19 mouse cellular contexts compared by ENCODE assay signal in the genomic region with DNA sequence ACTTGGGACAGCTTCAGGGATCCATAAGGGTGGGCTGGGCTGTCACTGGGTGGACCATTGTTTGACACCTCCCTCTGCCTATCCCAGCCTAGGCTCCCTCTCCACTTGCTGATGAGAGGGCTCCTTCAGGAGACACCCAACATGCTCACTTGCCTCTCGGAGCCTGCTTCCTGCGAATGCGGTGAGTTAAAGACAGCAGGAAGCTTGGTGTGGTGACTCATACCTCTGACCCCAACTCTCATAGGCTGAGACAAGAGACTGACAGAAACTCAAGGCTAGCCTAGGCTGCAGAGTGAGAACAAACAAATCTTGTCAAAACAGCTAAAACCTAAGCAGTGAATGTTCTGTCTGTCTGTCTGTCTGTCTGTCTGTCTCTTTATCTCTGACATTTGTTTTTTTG. TPM values are rescaled to one million over a fixed set of nuclear protein-coding genes. Genes with fewer than 3 reads are reported as not detected.
DNase-seq lines count a peak whose midpoint lies in the region; ATAC-seq and TF ChIP-seq lines count a peak whose summit lies in the region.
"Had no signal": no experiment of that assay in that cellular context is flagged by ENCODE, and none has a peak within 500 bp of the region (broad histone marks: within the 10 kb centered on the region; RNA-seq: fewer than 3 reads in every experiment).

No protein-coding gene starts in this region.

- H3K9ac ChIP-seq in MEL (ENCODE audit: control insufficient read depth, low read depth, low read length, poor library complexity, severe bottlenecking), result no peak overlapping the region
- H3K9ac ChIP-seq in heart, adult 2 months (ENCODE audit: low read depth, low read length), result no peak overlapping the region
- H3K9ac ChIP-seq: heart, embryonic 13.5 days; hindbrain, embryonic 12.5 days; liver, embryonic 15.5 days; midbrain, embryonic 12.5 days; neural tube, embryonic 12.5 days had no signal

- 34% methylated on average over 3 of the region's 3 CpGs for WGBS in heart, adult 2 months

- DNase-seq in 416B (ENCODE audit: low read depth) (peak; percentile 98), MEL (ENCODE audit: low read depth, low spot score) (peak; percentile 50), MN1 (ENCODE audit: low spot score) (no peak)
- peak; percentile 35 for DNase-seq in c-Kit-positive CD71-negative TER-119-negative erythroid progenitor cells, embryonic 14.5 days (ENCODE audit: low read depth)
- DNase-seq in cerebellum, adult 11 months, result no peak
- no peak for DNase-seq in heart, adult 2 months
- no peak for DNase-seq in left cerebral cortex, postnatal 36 days (ENCODE audit: low spot score in 2 of 2)
- DNase-seq: gastrocnemius, postnatal 36 days; kidney, adult 2 months; kidney, postnatal 25 days; right cerebral cortex, postnatal 25 days had no signal

- no peak for TF ChIP-seq POLR2A in MEL (IDR thresholded peaks at IDR 0.05; ENCODE audit: control insufficient read depth in 1 of 2, insufficient read depth in 1 of 2, low read depth in 1 of 2, low read length in 2 of 2, poor library complexity in 1 of 2)
- no peak for TF ChIP-seq POLR2A in heart, adult 2 months (IDR thresholded peaks at IDR 0.05; ENCODE audit: insufficient read depth, low read depth, low read length)

- peak; percentile 47 for ATAC-seq in monocyte, adult 5-6 weeks (replicated peaks; ENCODE audit: insufficient number of reproducible peaks, low FRiP score, low TSS enrichment, poor library complexity, severe bottlenecking)

- TF ChIP-seq CTCF in MEL (IDR thresholded peaks at IDR 0.05 in 2 of 3, conservative IDR thresholded peaks at IDR 0.05 in 1 of 3; ENCODE audit: control insufficient read depth in 1 of 3, insufficient read depth in 1 of 3, low read depth in 2 of 3, low read length in 3 of 3, poor library complexity in 1 of 3, severe bottlenecking in 1 of 3), result no peak
- no peak for TF ChIP-seq CTCF in heart, adult 2 months (IDR thresholded peaks at IDR 0.05)

- TF ChIP-seq EP300 in MEL (IDR thresholded peaks at IDR 0.05; ENCODE audit: low read depth in 1 of 2, low read length in 2 of 2), result no peak
- TF ChIP-seq EP300 in heart, adult 2 months (IDR thresholded peaks at IDR 0.05; ENCODE audit: insufficient read depth, low read depth, low read length), result no peak

- H3K4me1 ChIP-seq in MEL (ENCODE audit: control insufficient read depth in 1 of 2, insufficient read depth in 2 of 2, low read length in 2 of 2), result no peaks in the 10 kb centered on the region
- H3K4me1 ChIP-seq in heart, adult 2 months (ENCODE audit: control insufficient read depth, insufficient read depth, low read length), result no peaks in the 10 kb centered on the region
- H3K4me1 ChIP-seq: heart, embryonic 13.5 days; hindbrain, embryonic 12.5 days; limb, embryonic 10.5 days; liver, embryonic 15.5 days; midbrain, embryonic 12.5 days; neural tube, embryonic 12.5 days had no signal

- H3K9me3 ChIP-seq in MEL (replicated peaks; ENCODE audit: insufficient read depth, low read length), result no peaks in the 10 kb centered on the region
- H3K9me3 ChIP-seq: forebrain, embryonic 10.5 days; heart, embryonic 13.5 days; hindbrain, embryonic 12.5 days; limb, embryonic 10.5 days; liver, embryonic 15.5 days; midbrain, embryonic 12.5 days; neural tube, embryonic 12.5 days had no signal

- H3K36me3 ChIP-seq in MEL (ENCODE audit: control insufficient read depth in 1 of 2, insufficient read depth in 2 of 2, low read length in 2 of 2), result no peaks in the 10 kb centered on the region
- no peaks in the 10 kb centered on the region for H3K36me3 ChIP-seq in heart, adult 2 months (ENCODE audit: control insufficient read depth, insufficient read depth, low read length)
- H3K36me3 ChIP-seq: forebrain, embryonic 10.5 days; heart, embryonic 13.5 days; hindbrain, embryonic 12.5 days; limb, embryonic 10.5 days; liver, embryonic 15.5 days; midbrain, embryonic 12.5 days; neural tube, embryonic 12.5 days had no signal

- no peak overlapping the region for H3K27ac ChIP-seq in MEL (ENCODE audit: control insufficient read depth, low read depth, low read length)
- no peak overlapping the region for H3K27ac ChIP-seq in heart, adult 2 months
- H3K27ac ChIP-seq: forebrain, embryonic 10.5 days; hindbrain, embryonic 12.5 days; limb, embryonic 10.5 days; liver, embryonic 15.5 days; midbrain, embryonic 12.5 days; neural tube, embryonic 12.5 days had no signal

- no peaks in the 10 kb centered on the region for H3K79me2 ChIP-seq in MEL (ENCODE audit: control insufficient read depth, insufficient read depth, low read length, poor library complexity)
- no peaks in the 10 kb centered on the region for H3K79me2 ChIP-seq in heart, adult 2 months (replicated peaks; ENCODE audit: control insufficient read depth, insufficient read depth, low read length)

- intact Hi-C loops in heart, adult 2 months (cut with DNase I), result no loop called here
- intact Hi-C loops in left cerebral cortex, postnatal 36 days (cut with DNase I), result no loop called here

- H3K4me3 ChIP-seq in MEL (ENCODE audit: control insufficient read depth in 1 of 2, insufficient read depth in 1 of 2, low read depth in 2 of 2, low read length in 2 of 2), result no peak overlapping the region
- no peak overlapping the region for H3K4me3 ChIP-seq in heart, adult 2 months
- H3K4me3 ChIP-seq: forebrain, embryonic 10.5 days; heart, embryonic 13.5 days; hindbrain, embryonic 12.5 days; limb, embryonic 10.5 days; liver, embryonic 15.5 days; midbrain, embryonic 12.5 days; neural tube, embryonic 12.5 days had no signal

- no peak for TF ChIP-seq RAD21 in MEL (IDR thresholded peaks at IDR 0.05; ENCODE audit: low read depth, low read length)

- H3K27me3 ChIP-seq in MEL (ENCODE audit: control insufficient read depth in 1 of 2, insufficient read depth in 2 of 2, low read length in 2 of 2), result no peaks in the 10 kb centered on the region
- H3K27me3 ChIP-seq in heart, adult 2 months (ENCODE audit: control insufficient read depth, insufficient read depth, low read length), result no peaks in the 10 kb centered on the region
- H3K27me3 ChIP-seq: heart, embryonic 13.5 days; hindbrain, embryonic 12.5 days; liver, embryonic 15.5 days; midbrain, embryonic 12.5 days; neural tube, embryonic 12.5 days had no signal

TF ChIP-seq in MEL, 35 proteins besides CTCF, POLR2A, EP300 and RAD21:
- TF ChIP-seq SMC3 (IDR thresholded peaks at IDR 0.05; ENCODE audit: low read depth, low read length) (no peak), MAX (IDR thresholded peaks at IDR 0.05; ENCODE audit: low read length) (no peak), ZC3H11A (IDR thresholded peaks at IDR 0.05; ENCODE audit: low read depth, low read length) (no peak), MYC (IDR thresholded peaks at IDR 0.05; ENCODE audit: low read depth, low read length) (no peak), MAZ (IDR thresholded peaks at IDR 0.05; ENCODE audit: low read depth, low read length) (no peak), CHD1 (IDR thresholded peaks at IDR 0.05; ENCODE audit: low read depth, low read length) (no peak), POLR2AphosphoS2 (IDR thresholded peaks at IDR 0.05; ENCODE audit: low read length) (no peak), E2F4 (IDR thresholded peaks at IDR 0.05; ENCODE audit: borderline replicate concordance, low read depth, low read length) (no peak), USF1 (IDR thresholded peaks at IDR 0.05; ENCODE audit: low read depth, low read length) (no peak), MYB (IDR thresholded peaks at IDR 0.05; ENCODE audit: low read depth, low read length) (no peak), BHLHE40 (IDR thresholded peaks at IDR 0.05; ENCODE audit: borderline replicate concordance, low read depth, low read length) (no peak)

RNA-seq across cellular contexts. Expression of a gene that starts 40.1 kb away (rescaled TPM):
- total RNA-seq in MEL (2012; rRNA removed), result 118 and 137 TPM in 2 replicates
- 10 to 100 TPM in 1 of 2 experiments, not detected in 1; 77.1 TPM for polyA plus RNA-seq in MEL (2012; ENCODE audit: insufficient read depth in 1 of 2, insufficient read length in 2 of 2, low read depth in 1 of 2, low replicate concordance in 2 of 2, missing spikeins in 1 of 2)
- 9.1 to 13.1 TPM (median 10.7 TPM) in 3 replicates for total RNA-seq in monocyte, adult 5-6 weeks (2017)
- 10 to 100 TPM; 51.2 to 55.1 TPM for total RNA-seq in heart, adult 2 months (2021)
- polyA plus RNA-seq in heart, adult 2 months (2012; rRNA removed), result 34.8 and 63.6 TPM in 2 replicates
- total RNA-seq in left cerebral cortex, postnatal 36 days (2021), result 10 to 100 TPM; 33.2 to 43.7 TPM

RNA-seq across cellular contexts. Expression of a gene that starts 48.9 kb away (rescaled TPM):
- 0.92 and 1.5 TPM in 2 replicates for total RNA-seq in MEL (2012; rRNA removed)
- under 1 TPM in 1 of 2 experiments, not detected in 1; 0.86 TPM for polyA plus RNA-seq in MEL (2012; ENCODE audit: insufficient read depth in 1 of 2, insufficient read length in 2 of 2, low read depth in 1 of 2, low replicate concordance in 2 of 2, missing spikeins in 1 of 2)
- 1.6 to 2.5 TPM in 2 of 3 replicates, not detected in the other for total RNA-seq in monocyte, adult 5-6 weeks (2017)
- total RNA-seq in heart, adult 2 months (2021), result not detected
- 0.06 TPM in 1 of 2 replicates, not detected in the other for polyA plus RNA-seq in heart, adult 2 months (2012; rRNA removed)
- under 1 TPM; 0.07 TPM for total RNA-seq in left cerebral cortex, postnatal 36 days (2021)
- polyA plus RNA-seq: forebrain, embryonic 10.5 days; heart, embryonic 13.5 days; hindbrain, embryonic 12.5 days; limb, embryonic 10.5 days; liver, embryonic 15.5 days; midbrain, embryonic 12.5 days had no signal

RNA-seq across cellular contexts. Expression of a gene that starts 54.6 kb away (rescaled TPM):
- total RNA-seq in MEL (2012; rRNA removed), result 0.15 and 0.16 TPM in 2 replicates
- polyA plus RNA-seq in MEL (2012; ENCODE audit: insufficient read depth in 1 of 2, insufficient read length in 2 of 2, low read depth in 1 of 2, low replicate concordance in 2 of 2, missing spikeins in 1 of 2), result under 1 TPM in 1 of 2 experiments, not detected in 1; 0.38 TPM
- 0.29 to 1.3 TPM in 2 of 3 replicates, not detected in the other for total RNA-seq in monocyte, adult 5-6 weeks (2017)
- under 1 TPM; 0.44 to 0.68 TPM for total RNA-seq in heart, adult 2 months (2021)
- 0.35 and 0.41 TPM in 2 replicates for polyA plus RNA-seq in heart, adult 2 months (2012; rRNA removed)
- 10 to 100 TPM; 13.5 TPM for total RNA-seq in left cerebral cortex, postnatal 36 days (2021)

Comparison
In these comparisons a context has a peak if more than half of its experiments do, and no peak if none do; other contexts are left out.
1. DNase-seq: peak in 416B (single experiment), MEL (single experiment) and c-Kit-positive CD71-negative TER-119-negative erythroid progenitor cells, embryonic 14.5 days (single experiment); none in cerebellum, adult 11 months (single experiment), MN1 (single experiment), heart, adult 2 months (0 of 2) and left cerebral cortex, postnatal 36 days (0 of 2).